Comparison of ENCODE assay signal across 9 mouse cellular contexts in the genomic region with DNA sequence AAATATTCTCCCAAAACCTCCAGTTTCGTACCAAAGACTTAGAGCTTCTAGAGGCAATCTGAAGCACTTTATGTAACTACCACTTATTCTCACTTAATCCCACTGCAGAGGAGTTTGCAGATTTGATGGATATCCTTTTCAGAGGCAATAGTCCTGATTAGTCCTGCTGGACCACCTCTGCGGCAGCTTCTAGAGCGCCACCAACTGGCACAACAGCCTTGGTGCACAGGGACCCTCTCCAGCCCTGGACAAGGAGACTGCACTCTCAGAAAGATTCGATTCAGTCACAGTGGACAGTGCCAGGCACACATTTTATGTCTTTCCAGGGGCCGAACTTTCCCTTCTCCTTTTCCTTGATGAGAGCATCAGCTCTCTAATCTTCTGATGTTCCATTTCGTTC.
A peak's percentile ranks its signal among the peaks of the same experiment; 100 is the strongest.
DNase-seq lines count a peak whose midpoint lies in the region; ATAC-seq and TF ChIP-seq lines count a peak whose summit lies in the region.
"Had no signal": no experiment of that assay in that cellular context is flagged by ENCODE, and none has a peak within 500 bp of the region (broad histone marks: within the 10 kb centered on the region; RNA-seq: fewer than 3 reads in every experiment).

No protein-coding gene starts in this region.

- no peak for ATAC-seq in heart, postnatal 0 days (ENCODE audit: insufficient read depth, low read depth)
- no peak for ATAC-seq in midbrain, embryonic 16.5 days
- ATAC-seq: forebrain, embryonic 15.5 days had no signal

- H3K4me1 ChIP-seq in heart, postnatal 0 days (ENCODE audit: control insufficient read depth, insufficient read depth) = no peaks in the 10 kb centered on the region
- H3K4me1 ChIP-seq in midbrain, embryonic 10.5 days = no peaks in the 10 kb centered on the region
- H3K4me1 ChIP-seq in midbrain, embryonic 16.5 days (ENCODE audit: control insufficient read depth, insufficient read depth, low read length) = no peaks in the 10 kb centered on the region
- H3K4me1 ChIP-seq: forebrain, embryonic 15.5 days had no signal

- no peak overlapping the region for H3K27ac ChIP-seq in heart, postnatal 0 days (ENCODE audit: low read depth)
- no peak overlapping the region for H3K27ac ChIP-seq in midbrain, embryonic 10.5 days (replicated peaks)
- no peak overlapping the region for H3K27ac ChIP-seq in midbrain, embryonic 16.5 days (ENCODE audit: low read length)
- H3K27ac ChIP-seq: forebrain, embryonic 15.5 days had no signal

- WGBS in heart, postnatal 0 days = 53% methylated on average over 6 of the region's 6 CpGs
- WGBS in midbrain, embryonic 10.5 days = 62% methylated on average over 6 of the region's 6 CpGs
- WGBS in midbrain, embryonic 16.5 days = 56% methylated on average over 6 of the region's 6 CpGs

- H3K36me3 ChIP-seq in heart, postnatal 0 days (replicated peaks; ENCODE audit: control insufficient read depth, insufficient read depth, low read length) = no peaks in the 10 kb centered on the region
- H3K36me3 ChIP-seq in midbrain, embryonic 10.5 days = no peaks in the 10 kb centered on the region
- no peaks in the 10 kb centered on the region for H3K36me3 ChIP-seq in midbrain, embryonic 16.5 days (ENCODE audit: control insufficient read depth, insufficient read depth, low read length)
- H3K36me3 ChIP-seq: forebrain, embryonic 15.5 days had no signal

- no peak for TF ChIP-seq EP300 in heart, postnatal 0 days (IDR thresholded peaks at IDR 0.05; ENCODE audit: low read depth)

- no peak overlapping the region for H3K4me2 ChIP-seq in heart, postnatal 0 days (ENCODE audit: low read depth, low read length)
- H3K4me2 ChIP-seq in midbrain, embryonic 16.5 days (ENCODE audit: low read length) = no peak overlapping the region
- H3K4me2 ChIP-seq: forebrain, embryonic 15.5 days had no signal

- H3K9ac ChIP-seq in heart, postnatal 0 days (replicated peaks; ENCODE audit: low read depth, low read length) = no peak overlapping the region
- no peak overlapping the region for H3K9ac ChIP-seq in midbrain, embryonic 16.5 days (ENCODE audit: low read depth, low read length)
- H3K9ac ChIP-seq: forebrain, embryonic 15.5 days had no signal

- H3K27me3 ChIP-seq in heart, postnatal 0 days (ENCODE audit: control insufficient read depth, insufficient read depth, low read length) = no peaks in the 10 kb centered on the region
- H3K27me3 ChIP-seq in midbrain, embryonic 10.5 days (ENCODE audit: low read depth, poor library complexity, severe bottlenecking) = no peaks in the 10 kb centered on the region
- no peaks in the 10 kb centered on the region for H3K27me3 ChIP-seq in midbrain, embryonic 16.5 days (ENCODE audit: control insufficient read depth, insufficient read depth, low read depth, low read length)
- H3K27me3 ChIP-seq: forebrain, embryonic 15.5 days had no signal

- intact Hi-C loops in heart, postnatal 36 days (cut with DNase I) = no loop called here

- no peaks in the 10 kb centered on the region for H3K9me3 ChIP-seq in heart, postnatal 0 days (replicated peaks; ENCODE audit: control insufficient read depth, low read length)
- H3K9me3 ChIP-seq in midbrain, embryonic 10.5 days (replicated peaks) = peaks cover 3% of the 10 kb centered on the region
- no peaks in the 10 kb centered on the region for H3K9me3 ChIP-seq in midbrain, embryonic 16.5 days (replicated peaks; ENCODE audit: control insufficient read depth, low read length, poor library complexity, severe bottlenecking)
- H3K9me3 ChIP-seq: forebrain, embryonic 15.5 days had no signal

- H3K4me3 ChIP-seq in heart, postnatal 0 days (ENCODE audit: low read depth, low read length) = no peak overlapping the region
- no peak overlapping the region for H3K4me3 ChIP-seq in midbrain, embryonic 10.5 days
- H3K4me3 ChIP-seq in midbrain, embryonic 16.5 days (ENCODE audit: low read depth, low read length) = no peak overlapping the region
- H3K4me3 ChIP-seq: forebrain, embryonic 15.5 days had no signal

- 0 out of 2 replicates have a peak, but pooled peaks have one; percentile 10 for TF ChIP-seq CTCF in heart, postnatal 0 days (IDR thresholded peaks at IDR 0.05; ENCODE audit: low read depth)

- no peak for DNase-seq in heart, postnatal 0 days (ENCODE audit: low spot score)
- DNase-seq in heart, postnatal 36 days = no peak
- peak; percentile 27 for DNase-seq in midbrain, embryonic 10.5 days (ENCODE audit: low spot score)
- peak; percentile 18 for DNase-seq in adrenal gland, postnatal 25 days
- DNase-seq in layer of hippocampus, postnatal 36 days = peak; percentile 6 to 23
- no peak for DNase-seq in kidney, postnatal 14 days
- no peak for DNase-seq in thymus, postnatal 14 days

Comparison
In these comparisons a context has a peak if more than half of its experiments do, and no peak if none do; other contexts are left out.
1. DNase-seq: peak in midbrain, embryonic 10.5 days (single experiment), adrenal gland, postnatal 25 days (single experiment) and layer of hippocampus, postnatal 36 days (2 of 2); none in heart, postnatal 0 days (single experiment), heart, postnatal 36 days (0 of 2), kidney, postnatal 14 days (single experiment) and thymus, postnatal 14 days (single experiment).